Mouse (Mus musculus) erythroid progenitor cell, adult 5-6 weeks (primary cell): ENCODE measurements around the gene Por. TPM values are rescaled to one million over a fixed set of nuclear protein-coding genes. Genes with fewer than 3 reads are reported as not detected.

ENCODE experiments used
- ATAC-seq: replicated peaks from 2 replicates; pipeline ENCODE4 v1.8.0; 2016; ENCODE audit warnings: moderate number of reproducible peaks, mild to moderate bottlenecking, moderate TSS enrichment, inconsistent platforms; ENCODE audit not compliant: poor library complexity, low FRiP score, severe bottlenecking
- total RNA-seq, 2 experiments: library from RNA; stranded (forward) in 1 of 2; stranded (reverse) in 1 of 2; fragments of 150-400 nt in 1 of 2; fragments of 186-747, 209-891 nt in 1 of 2; gene quantifications; 2 replicates each; pipeline versions ENCODE4 v1.2.3 to v1.2.4; 2015 to 2017; ENCODE audit warnings: low replicate concordance in 2 of 2

Por gene
- total RNA-seq, 2 experiments from 2014 or later, result 7.1 to 17.5 TPM

DNA sequence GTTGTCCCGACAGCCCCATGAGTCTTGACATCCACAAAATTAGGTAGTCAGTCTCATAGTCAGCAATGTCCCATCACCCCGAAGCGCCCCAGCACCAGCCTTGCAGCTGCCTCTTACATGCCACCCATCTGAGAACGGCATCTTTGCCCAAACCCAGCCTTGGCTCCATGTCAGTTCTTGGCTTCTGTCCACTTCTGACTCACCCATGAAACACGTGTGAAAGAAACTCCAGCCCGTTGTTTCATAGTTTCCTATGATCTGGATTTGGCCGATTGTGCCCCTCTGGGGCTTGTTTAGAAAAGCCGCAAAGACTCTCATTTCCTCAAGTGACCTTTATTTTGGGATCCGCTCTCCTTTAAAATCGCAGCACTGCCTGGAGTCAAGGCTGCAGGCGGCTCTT is 52.3 kb downstream of the Por start:
- no peak for ATAC-seq

DNA sequence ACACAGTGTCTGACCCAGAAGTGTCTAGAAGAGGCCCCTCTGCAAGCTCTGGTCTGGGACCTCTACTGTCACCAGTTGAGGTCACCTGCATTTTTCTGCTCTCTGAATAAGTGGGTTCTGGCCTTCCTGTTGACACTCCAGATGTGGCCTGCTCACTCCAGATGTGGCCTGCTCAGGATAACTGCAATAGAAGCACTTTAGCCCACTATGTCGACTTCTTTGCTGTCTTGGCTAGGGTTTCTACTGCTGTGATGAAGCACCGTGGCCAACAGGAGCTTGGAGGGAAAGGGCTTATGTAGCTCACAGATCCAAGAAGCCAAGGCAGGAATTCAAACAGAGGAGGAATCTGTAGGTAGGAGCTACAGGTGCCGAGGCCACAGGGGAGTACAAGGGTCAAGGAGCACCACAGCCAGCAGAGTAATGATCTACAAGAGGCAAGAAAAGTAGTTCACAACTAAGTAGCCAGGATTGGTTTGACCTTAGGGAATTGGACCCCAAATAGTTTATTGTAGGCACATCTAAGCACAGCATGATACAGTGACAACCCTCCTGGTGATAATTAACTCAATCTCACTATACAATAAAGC is 53.4 kb downstream of the Por start:
- ATAC-seq, result no peak

DNA sequence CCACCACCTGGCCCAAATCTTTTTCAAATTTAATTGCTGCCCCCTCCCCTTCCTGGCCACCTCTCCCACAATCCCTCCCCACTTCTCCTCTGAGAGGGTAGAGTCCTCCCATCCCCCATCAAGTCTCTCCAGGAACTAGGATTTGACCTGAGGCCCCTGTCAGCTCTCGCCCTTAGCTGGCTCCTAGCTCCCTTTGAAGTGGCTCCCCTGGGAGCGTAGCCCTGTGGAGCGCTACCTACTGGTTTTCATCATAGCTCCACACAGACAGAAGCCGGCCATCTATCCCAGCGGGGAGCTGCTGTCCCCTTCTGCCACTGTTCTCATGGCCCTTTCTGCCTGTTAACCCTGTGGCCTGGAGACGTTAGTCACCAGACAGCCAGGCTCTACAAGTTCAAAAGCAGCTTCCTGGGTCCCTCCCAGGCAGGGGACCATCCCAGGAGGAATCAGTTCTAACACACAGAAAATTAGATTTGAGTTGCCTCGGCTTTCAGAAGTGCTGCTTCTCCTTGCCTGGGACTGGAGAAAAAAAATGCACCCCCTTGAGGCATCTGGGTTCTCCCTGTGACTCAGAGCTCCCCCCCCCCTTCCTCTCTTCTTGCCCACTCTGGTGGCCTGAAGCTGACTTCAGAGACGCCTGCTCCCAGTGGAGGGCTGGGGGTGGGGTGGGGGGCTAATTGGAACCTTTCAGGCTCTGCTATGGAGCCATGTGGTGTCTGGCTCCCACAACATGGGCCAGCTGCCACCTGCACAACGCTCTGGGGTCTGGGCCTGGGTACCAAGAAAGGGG is 54.9 kb downstream of the Por start:
- no peak for ATAC-seq

DNA sequence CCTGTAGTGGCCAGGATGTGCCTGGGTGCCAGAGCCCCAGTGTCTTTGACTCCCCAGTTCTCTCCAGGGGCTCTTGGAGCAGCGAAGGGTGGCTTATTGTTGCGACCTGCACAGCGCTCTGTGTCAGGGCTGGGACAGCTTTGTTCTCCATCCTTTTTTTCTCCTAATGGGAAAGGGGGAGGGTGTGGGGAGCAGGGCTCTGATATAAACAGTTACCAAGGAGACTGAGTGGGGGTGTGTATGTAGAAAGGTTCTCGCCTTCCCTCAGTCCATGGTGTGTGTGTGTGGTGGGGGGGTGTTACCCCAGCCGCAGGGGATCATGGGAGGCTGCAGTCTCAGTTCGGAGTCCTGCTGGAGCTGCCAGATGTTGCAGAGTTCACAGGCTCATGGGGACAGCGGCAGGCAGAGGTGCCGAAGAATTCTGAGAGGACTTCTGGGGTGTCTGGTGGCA is 55.6 kb downstream of the Por start:
- no peak for ATAC-seq

DNA sequence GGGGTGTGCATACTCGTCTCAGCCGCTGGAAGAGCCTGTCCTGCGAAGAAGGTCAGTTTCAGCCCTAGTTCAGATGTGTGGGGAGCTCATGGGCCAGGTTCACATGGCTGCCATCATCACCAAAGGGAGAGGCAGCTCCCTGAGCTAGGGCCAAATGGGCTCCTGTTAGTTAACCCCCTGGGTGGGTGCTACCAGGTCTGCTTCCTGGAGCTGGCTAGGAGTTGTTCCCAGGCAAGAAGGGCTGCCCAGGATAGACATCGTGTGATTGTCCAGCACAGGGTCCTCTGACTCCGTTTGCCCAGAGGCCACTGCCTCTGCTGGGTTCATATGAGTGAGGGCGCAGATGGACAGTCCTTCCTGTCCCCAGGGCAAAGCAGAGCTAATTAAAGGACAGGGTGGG is 56.2 kb downstream of the Por start:
- no peak for ATAC-seq

DNA sequence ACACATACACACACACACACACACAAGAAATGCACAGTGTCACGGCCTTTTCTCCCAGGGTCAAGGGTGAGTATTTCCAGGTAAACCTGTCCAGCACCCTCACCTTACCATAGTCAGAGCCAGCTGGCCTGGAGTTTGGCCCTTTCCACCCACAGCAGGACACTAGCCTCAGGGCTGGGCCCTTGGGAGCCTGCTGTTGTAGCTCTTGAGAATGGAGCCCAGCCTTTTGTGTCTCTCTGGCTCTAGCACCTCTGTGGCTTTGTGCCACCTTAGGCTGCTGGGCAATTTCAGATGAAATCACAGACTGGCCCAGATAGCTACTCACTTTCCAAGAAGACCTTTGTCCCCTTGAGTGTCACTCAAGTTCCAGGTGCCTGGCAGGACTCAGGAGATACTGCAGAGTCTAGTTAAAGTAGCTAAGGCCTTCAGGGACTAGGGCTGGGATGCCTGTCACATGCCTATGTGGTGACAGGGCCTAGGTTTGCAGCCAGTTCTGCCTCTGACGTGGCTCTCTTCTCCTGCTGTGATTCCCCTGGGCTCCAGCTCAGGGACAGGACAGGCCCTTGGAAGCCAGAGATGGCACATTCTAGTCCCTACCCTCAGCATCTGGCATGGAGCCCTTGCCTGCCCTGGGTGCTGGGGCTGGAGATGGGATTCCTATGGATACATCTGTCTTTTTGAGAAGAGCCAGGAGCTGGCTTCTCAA is 57.0 kb downstream of the Por start:
- ATAC-seq, result no peak

GRCm38 (mm10) chr5:135727871-135728270 is 58.0 kb downstream of the Por start:
- no peak for ATAC-seq

DNA sequence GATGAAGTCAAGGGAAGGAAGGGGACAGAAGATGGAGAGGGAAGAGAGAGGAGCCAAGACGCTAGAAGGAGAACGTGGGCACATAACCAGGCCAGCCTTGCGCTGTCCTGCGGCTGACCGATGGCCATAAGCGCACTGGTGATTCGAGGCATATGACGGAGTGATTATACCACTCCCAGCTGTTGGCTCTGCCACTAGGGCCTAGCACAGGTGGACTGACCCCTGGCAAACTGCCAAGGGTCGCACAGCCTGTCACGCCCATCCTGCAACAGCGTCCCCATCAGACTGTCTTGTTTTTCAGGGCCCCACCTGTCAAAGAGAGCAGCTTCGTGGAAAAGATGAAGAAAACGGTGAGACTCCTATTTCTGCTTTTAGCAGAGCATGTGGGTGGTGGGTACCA is 58.5 kb downstream of the Por start:
- ATAC-seq, result no peak

DNA sequence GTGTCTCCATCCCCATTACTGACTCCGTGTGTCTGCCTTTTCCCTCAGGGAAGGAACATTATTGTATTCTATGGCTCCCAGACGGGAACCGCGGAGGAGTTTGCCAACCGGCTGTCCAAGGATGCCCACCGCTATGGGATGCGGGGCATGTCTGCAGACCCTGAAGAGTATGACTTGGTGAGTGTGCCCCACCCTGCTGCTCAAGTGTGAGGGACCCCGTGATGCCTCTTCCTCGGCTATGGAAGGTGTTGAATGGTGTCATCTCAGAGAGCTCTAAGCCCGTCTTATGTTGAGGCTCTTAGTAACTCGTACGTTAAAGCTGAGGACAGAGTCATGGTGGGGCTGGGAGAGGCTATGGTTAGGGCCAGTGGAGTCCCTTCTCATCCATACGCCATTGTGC is 59.5 kb downstream of the Por start:
- ATAC-seq, result no peak

GRCm38 (mm10) chr5:135730278-135730677 is 60.4 kb downstream of the Por start:
- ATAC-seq, result no peak

DNA sequence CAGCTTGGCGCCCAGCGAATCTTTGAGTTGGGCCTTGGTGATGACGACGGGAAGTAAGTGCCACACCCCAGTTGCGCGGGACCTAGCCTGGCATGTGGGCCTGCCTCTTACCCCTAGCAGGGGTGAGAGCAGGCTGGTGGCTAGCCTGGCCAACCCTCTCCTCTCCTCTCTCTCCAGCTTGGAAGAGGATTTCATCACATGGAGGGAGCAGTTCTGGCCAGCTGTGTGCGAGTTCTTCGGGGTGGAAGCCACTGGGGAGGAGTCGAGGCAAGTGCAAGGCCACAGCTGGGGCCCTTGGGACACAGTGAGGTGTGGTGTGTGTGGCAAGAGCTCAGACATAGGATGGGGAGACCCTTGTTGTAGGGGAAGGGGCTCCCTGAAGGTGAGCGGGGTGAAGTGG is 61.1 kb downstream of the Por start:
- ATAC-seq, result no peak

DNA sequence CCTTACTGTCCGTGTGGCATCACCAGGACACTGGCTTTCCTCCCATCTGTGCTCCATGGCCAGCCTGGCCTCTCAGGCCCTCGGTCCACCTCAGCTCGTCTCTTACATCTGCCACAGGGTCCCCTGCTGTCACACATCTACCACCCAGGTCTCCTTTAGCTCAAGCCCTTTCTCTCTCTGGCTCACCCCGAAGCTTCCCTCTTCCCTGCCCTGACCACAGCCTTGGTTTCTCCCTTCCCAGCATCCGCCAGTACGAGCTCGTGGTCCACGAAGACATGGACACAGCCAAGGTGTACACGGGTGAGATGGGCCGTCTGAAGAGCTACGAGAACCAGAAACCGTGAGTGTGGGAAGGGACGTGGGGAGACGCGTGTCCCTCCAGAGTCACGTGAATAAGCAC is 61.5 kb downstream of the Por start:
- ATAC-seq, result no peak

GRCm38 (mm10) chr5:135733071-135733470 is 63.2 kb downstream of the Por start:
- ATAC-seq, result no peak

DNA sequence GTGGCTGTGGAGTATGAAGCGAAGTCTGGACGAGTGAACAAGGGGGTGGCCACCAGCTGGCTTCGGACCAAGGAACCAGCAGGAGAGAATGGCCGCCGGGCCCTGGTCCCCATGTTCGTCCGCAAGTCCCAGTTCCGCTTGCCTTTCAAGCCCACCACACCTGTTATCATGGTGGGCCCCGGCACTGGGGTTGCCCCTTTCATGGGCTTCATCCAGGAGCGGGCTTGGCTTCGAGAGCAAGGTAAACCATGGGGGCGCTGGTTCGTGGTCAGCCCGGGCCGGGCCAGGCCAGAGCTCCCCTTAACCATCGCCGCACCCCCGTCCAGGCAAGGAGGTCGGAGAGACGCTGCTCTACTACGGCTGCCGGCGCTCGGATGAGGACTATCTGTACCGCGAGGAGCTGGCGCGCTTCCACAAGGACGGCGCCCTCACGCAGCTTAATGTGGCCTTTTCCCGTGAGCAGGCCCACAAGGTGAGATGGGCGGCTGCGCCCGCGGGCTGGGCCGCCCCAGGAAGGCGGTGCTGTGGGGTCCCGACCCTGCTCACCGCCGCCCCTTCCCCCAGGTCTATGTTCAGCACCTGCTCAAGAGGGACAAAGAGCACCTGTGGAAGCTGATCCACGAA is 64.3 kb downstream of the Por start:
- ATAC-seq, result no peak

- no peak for ATAC-seq
Observed at GRCm38 (mm10) chr5:135735741-135736140, 65.9 kb downstream of the Por start.

- ATAC-seq, result no peak
Observed at GRCm38 (mm10) chr5:135736544-135736943, 66.7 kb downstream of the Por start.

GRCm38 (mm10) chr5:135737154-135737553 is 67.3 kb downstream of the Por start:
- no peak for ATAC-seq

- no peak for ATAC-seq
Observed at GRCm38 (mm10) chr5:135738266-135738665, 68.4 kb downstream of the Por start.

- ATAC-seq, result no peak
Observed at GRCm38 (mm10) chr5:135742156-135742555, 72.3 kb downstream of the Por start.

GRCm38 (mm10) chr5:135742941-135743740 is 73.3 kb downstream of the Por start:
- no peak for ATAC-seq
